Mouse (Mus musculus): Measurements from ENCODE around the gene Cdk5rap2. TPM values are rescaled to one million over a fixed set of nuclear protein-coding genes. Genes with fewer than 3 reads are reported as not detected.
A peak's percentile ranks its signal among the peaks of the same experiment; 100 is the strongest.

The Cdk5rap2 gene
- polyA plus RNA-seq, 1 experiment from 2014 or later: 23.3 TPM

DNA sequence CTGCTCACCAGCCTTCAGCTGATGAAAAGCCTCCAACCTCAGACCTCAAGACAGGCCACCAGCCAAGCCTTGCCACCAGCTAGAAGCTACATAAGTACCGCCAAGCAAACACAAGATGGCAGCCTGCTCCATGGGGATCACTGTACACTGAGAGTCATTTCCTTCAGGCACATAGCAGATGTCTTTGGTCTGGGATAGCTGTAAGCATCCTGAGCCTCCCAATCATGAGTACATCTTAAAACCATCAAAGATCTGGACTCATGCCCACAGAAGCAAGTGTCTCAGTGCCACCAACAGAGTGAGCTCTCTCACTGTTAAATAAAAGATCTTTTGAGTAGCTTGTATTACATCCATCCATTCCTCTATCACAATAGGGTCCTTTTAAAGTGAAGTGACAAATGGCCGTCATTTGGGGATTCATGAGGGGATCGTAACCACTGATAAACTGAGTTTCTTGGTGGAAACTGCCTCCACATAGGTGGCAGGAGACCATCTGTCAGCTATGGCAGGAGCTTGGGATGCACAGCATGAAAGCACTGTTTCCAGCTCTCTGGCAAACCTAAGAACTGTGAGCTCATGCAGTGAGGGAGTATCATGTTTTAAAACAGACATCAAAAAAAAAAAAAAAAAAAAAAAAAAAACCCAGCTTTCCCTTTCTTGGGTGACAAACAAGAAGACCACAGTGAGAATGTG is 150.4 kb downstream of the Cdk5rap2 start:
- DNase-seq (ENCODE audit: low spot score) (no peak), ATAC-seq (replicated peaks; ENCODE audit: insufficient number of reproducible peaks, low FRiP score, low TSS enrichment, low read depth) (0 out of 2 replicates have a peak, but pooled peaks have one; percentile 30)
- no peak overlapping the region for H3K27ac ChIP-seq (replicated peaks; ENCODE audit: low read depth, low read length)
- no peak overlapping the region for H3K9ac ChIP-seq (replicated peaks; ENCODE audit: low read length)
- no peaks in the 10 kb centered on the region for H3K9me3 ChIP-seq (replicated peaks; ENCODE audit: control insufficient read depth, low read length)
- H3K4me2 ChIP-seq (ENCODE audit: low read depth, low read length): no peak overlapping the region
- no peaks in the 10 kb centered on the region for H3K27me3 ChIP-seq (ENCODE audit: control insufficient read depth, insufficient read depth, low read length)
- 86% methylated on average over 3 of the region's 3 CpGs for WGBS
- no peaks in the 10 kb centered on the region; the same call in 1 of the 2 replicates for H3K36me3 ChIP-seq (replicated peaks; ENCODE audit: control insufficient read depth, insufficient read depth, low read depth, low read length)
- no peaks in the 10 kb centered on the region for H3K4me1 ChIP-seq (ENCODE audit: control insufficient read depth, insufficient read depth, low read length)
- no peak overlapping the region for H3K4me3 ChIP-seq (ENCODE audit: low read depth, low read length)

DNA sequence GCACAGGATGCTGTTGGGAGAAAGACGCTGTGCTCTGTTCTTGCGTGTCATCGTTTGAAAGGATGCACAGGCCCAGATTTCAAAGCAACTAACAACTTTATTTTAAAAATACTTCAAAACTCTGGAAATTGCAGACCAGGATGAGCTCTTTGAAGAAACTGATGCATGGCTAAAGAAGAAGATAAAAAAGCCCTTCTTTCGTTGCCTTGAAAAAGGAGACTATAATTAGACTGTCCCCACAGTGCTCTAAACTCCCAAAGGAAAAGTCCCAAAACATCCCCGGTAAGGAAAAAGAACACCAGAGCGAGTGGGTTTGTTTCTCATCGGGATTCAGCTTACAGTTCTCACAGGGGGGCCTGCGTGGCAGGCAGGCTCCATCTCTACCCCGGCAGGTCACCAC is 151.4 kb downstream of the Cdk5rap2 start:
- Histone ChIP-seq H3K36me3 (replicated peaks; ENCODE audit: control insufficient read depth, insufficient read depth, low read depth, low read length) (no peaks in the 10 kb centered on the region; the same call in 1 of the 2 replicates), H3K4me3 (ENCODE audit: low read depth, low read length) (no peak overlapping the region), H3K9ac (replicated peaks; ENCODE audit: low read length) (no peak overlapping the region), H3K27me3 (ENCODE audit: control insufficient read depth, insufficient read depth, low read length) (no peaks in the 10 kb centered on the region), H3K4me2 (ENCODE audit: low read depth, low read length) (no peak overlapping the region), H3K27ac (replicated peaks; ENCODE audit: low read depth, low read length) (no peak overlapping the region), H3K4me1 (ENCODE audit: control insufficient read depth, insufficient read depth, low read length) (no peaks in the 10 kb centered on the region), H3K9me3 (replicated peaks; ENCODE audit: control insufficient read depth, low read length) (no peaks in the 10 kb centered on the region)
- 65% methylated on average over 9 of the region's 9 CpGs for WGBS
- no peak for DNase-seq (ENCODE audit: low spot score)
- no peak for ATAC-seq (replicated peaks; ENCODE audit: insufficient number of reproducible peaks, low FRiP score, low TSS enrichment, low read depth)

DNA sequence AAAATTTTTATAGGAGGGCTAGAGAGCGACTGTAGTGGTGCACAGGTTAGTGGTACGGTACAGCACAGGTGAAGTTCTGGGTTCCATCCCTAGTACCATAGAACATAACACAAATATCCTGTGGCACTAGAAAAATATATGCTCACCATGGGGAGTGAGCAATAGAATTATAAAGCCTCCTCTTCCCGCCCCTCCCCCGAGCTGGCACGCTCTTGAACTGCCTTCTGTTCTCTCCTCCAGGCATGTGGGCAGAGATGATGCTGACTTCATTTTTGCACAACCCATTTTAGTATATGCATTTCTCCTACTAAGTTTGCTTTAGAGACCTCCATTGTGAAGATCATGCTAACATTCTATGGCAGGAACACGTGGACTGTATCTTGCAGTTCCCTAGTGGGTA is 152.0 kb downstream of the Cdk5rap2 start:
- H3K36me3 ChIP-seq (replicated peaks; ENCODE audit: control insufficient read depth, insufficient read depth, low read depth, low read length): no peaks in the 10 kb centered on the region; the same call in 1 of the 2 replicates
- ATAC-seq (replicated peaks; ENCODE audit: insufficient number of reproducible peaks, low FRiP score, low TSS enrichment, low read depth): no peak
- no peak for DNase-seq (ENCODE audit: low spot score)

DNA sequence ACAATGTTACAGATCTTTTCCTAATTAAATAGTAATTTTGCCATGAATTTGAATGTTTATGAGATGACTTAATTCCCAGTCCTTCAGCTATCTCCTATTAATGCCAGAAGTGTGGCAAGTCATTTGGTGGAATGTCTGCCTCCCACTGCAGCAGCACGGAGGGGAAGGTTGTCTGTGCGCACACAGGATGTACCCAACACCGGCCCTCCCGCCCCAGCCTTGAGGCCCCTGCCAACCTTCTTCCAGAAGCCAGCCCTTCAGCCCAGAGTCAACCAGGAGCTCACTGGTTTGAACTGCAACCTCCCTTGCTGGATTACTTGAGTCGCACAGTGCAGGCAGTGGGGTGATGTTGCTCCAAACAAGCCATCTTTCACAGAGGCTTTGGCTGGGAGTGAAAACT is 158.5 kb downstream of the Cdk5rap2 start:
- 88% methylated on average over 5 of the region's 5 CpGs for WGBS
- H3K4me3 ChIP-seq (ENCODE audit: low read depth, low read length): no peak overlapping the region
- no peak overlapping the region for H3K4me2 ChIP-seq (ENCODE audit: low read depth, low read length)
- H3K27me3 ChIP-seq (ENCODE audit: control insufficient read depth, insufficient read depth, low read length): no peaks in the 10 kb centered on the region
- no peaks in the 10 kb centered on the region for H3K9me3 ChIP-seq (replicated peaks; ENCODE audit: control insufficient read depth, low read length)
- H3K36me3 ChIP-seq (replicated peaks; ENCODE audit: control insufficient read depth, insufficient read depth, low read depth, low read length): no peaks in the 10 kb centered on the region; the same call in 1 of the 2 replicates
- no peak for ATAC-seq (replicated peaks; ENCODE audit: insufficient number of reproducible peaks, low FRiP score, low TSS enrichment, low read depth)
- DNase-seq (ENCODE audit: low spot score): no peak
- H3K4me1 ChIP-seq (ENCODE audit: control insufficient read depth, insufficient read depth, low read length): no peaks in the 10 kb centered on the region
- H3K27ac ChIP-seq (replicated peaks; ENCODE audit: low read depth, low read length): no peak overlapping the region
- no peak overlapping the region for H3K9ac ChIP-seq (replicated peaks; ENCODE audit: low read length)

More for the DNA sequence above, 152.0 kb downstream of the Cdk5rap2 start:
- no peaks in the 10 kb centered on the region for H3K4me1 ChIP-seq (ENCODE audit: control insufficient read depth, insufficient read depth, low read length)
- no peaks in the 10 kb centered on the region for H3K9me3 ChIP-seq (replicated peaks; ENCODE audit: control insufficient read depth, low read length)
- no peak overlapping the region for H3K9ac ChIP-seq (replicated peaks; ENCODE audit: low read length)
- 85% methylated on average over 6 of the region's 6 CpGs for WGBS
- H3K27ac ChIP-seq (replicated peaks; ENCODE audit: low read depth, low read length): no peak overlapping the region
- H3K4me3 ChIP-seq (ENCODE audit: low read depth, low read length): no peak overlapping the region
- no peaks in the 10 kb centered on the region for H3K27me3 ChIP-seq (ENCODE audit: control insufficient read depth, insufficient read depth, low read length)
- H3K4me2 ChIP-seq (ENCODE audit: low read depth, low read length): no peak overlapping the region

DNA sequence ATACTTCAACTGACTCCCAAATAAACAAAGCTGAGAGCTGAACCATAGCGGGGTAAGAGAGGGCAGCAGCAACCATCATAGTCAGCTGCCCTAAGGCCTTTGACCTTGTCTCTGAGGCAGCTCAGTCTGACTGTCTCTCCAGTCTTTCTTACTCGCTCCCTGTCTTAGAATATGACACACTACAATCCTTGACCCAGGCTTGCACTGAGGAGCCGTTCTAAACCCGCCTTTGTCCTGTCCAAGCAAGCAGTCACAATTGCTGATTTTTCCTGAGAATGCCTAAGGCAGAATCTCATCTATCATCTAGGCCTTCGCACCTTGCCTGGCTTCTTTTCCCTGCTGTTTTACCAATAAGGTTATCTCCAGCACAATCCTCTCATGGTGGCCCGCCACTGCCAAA is 164.5 kb downstream of the Cdk5rap2 start:
- Histone ChIP-seq H3K4me2 (ENCODE audit: low read depth, low read length) (no peak overlapping the region), H3K9ac (replicated peaks; ENCODE audit: low read length) (no peak overlapping the region), H3K4me1 (ENCODE audit: control insufficient read depth, insufficient read depth, low read length) (no peaks in the 10 kb centered on the region), H3K27ac (replicated peaks; ENCODE audit: low read depth, low read length) (no peak overlapping the region), H3K36me3 (replicated peaks; ENCODE audit: control insufficient read depth, insufficient read depth, low read depth, low read length) (no peaks in the 10 kb centered on the region; the same call in none of the 2 replicates), H3K4me3 (ENCODE audit: low read depth, low read length) (no peak overlapping the region), H3K9me3 (replicated peaks; ENCODE audit: control insufficient read depth, low read length) (no peaks in the 10 kb centered on the region), H3K27me3 (ENCODE audit: control insufficient read depth, insufficient read depth, low read length) (no peaks in the 10 kb centered on the region)
- DNase-seq (ENCODE audit: low spot score) (no peak), ATAC-seq (replicated peaks; ENCODE audit: insufficient number of reproducible peaks, low FRiP score, low TSS enrichment, low read depth) (no peak)
- WGBS: 66% methylated on average over 6 of the region's 6 CpGs

DNA sequence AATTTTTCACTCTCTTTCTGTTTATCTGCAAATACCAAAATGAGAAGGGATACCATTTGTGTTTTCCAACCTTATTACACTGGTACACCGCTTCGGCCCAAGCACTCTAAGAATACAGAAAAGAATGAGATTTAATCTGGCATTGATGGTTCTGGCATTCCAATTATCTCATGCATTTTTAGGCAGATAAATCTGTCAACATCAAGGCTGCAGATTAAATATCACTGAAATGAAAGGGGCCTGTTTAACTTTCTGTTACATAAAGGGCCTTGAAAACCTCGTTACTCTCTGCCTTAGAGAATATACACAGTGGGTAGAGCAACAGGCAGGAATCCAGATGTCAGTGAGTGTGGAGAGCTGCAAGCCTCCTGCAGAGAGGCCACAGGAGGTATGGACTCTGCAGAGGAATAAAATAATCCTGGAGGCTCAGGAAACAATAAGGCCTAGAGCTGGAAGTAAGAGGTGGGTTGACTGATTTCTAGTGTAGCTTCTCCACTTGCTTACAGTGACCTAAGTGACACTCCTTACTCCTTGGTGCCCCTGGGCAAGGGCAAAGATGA is 166.6 kb downstream of the Cdk5rap2 start:
- Histone ChIP-seq H3K4me2 (ENCODE audit: low read depth, low read length) (no peak overlapping the region), H3K27me3 (ENCODE audit: control insufficient read depth, insufficient read depth, low read length) (no peaks in the 10 kb centered on the region), H3K9me3 (replicated peaks; ENCODE audit: control insufficient read depth, low read length) (no peaks in the 10 kb centered on the region), H3K36me3 (replicated peaks; ENCODE audit: control insufficient read depth, insufficient read depth, low read depth, low read length) (no peaks in the 10 kb centered on the region; the same call in none of the 2 replicates), H3K4me3 (ENCODE audit: low read depth, low read length) (no peak overlapping the region), H3K27ac (replicated peaks; ENCODE audit: low read depth, low read length) (no peak overlapping the region), H3K4me1 (ENCODE audit: control insufficient read depth, insufficient read depth, low read length) (no peaks in the 10 kb centered on the region), H3K9ac (replicated peaks; ENCODE audit: low read length) (no peak overlapping the region)
- DNase-seq (ENCODE audit: low spot score): no peak
- 70% methylated on average over 3 of the region's 3 CpGs for WGBS
- ATAC-seq (replicated peaks; ENCODE audit: insufficient number of reproducible peaks, low FRiP score, low TSS enrichment, low read depth): no peak

DNA sequence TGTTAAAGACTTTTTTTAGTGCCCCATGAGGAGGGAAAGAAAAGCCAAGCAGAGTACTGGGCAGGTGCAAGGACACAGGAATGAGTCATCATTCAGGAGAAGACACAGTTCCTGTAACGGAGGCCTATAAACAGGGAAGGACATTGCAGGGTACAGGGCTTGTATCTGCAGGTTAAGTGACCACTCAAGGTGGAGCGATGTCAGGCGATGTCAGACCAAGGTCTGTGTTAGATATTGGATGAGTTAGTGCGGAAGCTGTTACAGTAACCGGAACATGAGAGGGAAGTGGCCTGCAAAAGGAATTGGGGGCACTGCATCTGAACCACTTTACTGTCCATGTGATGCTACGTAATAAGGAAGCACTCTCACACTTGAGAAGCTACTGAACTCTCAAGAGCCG is 170.5 kb downstream of the Cdk5rap2 start:
- Histone ChIP-seq H3K27me3 (ENCODE audit: control insufficient read depth, insufficient read depth, low read length) (no peaks in the 10 kb centered on the region), H3K4me1 (ENCODE audit: control insufficient read depth, insufficient read depth, low read length) (no peaks in the 10 kb centered on the region), H3K4me2 (ENCODE audit: low read depth, low read length) (no peak overlapping the region), H3K4me3 (ENCODE audit: low read depth, low read length) (no peak overlapping the region), H3K36me3 (replicated peaks; ENCODE audit: control insufficient read depth, insufficient read depth, low read depth, low read length) (peaks cover 3% of the 10 kb centered on the region), H3K27ac (replicated peaks; ENCODE audit: low read depth, low read length) (no peak overlapping the region), H3K9me3 (replicated peaks; ENCODE audit: control insufficient read depth, low read length) (no peaks in the 10 kb centered on the region), H3K9ac (replicated peaks; ENCODE audit: low read length) (no peak overlapping the region)
- DNase-seq (ENCODE audit: low spot score) (no peak), ATAC-seq (replicated peaks; ENCODE audit: insufficient number of reproducible peaks, low FRiP score, low TSS enrichment, low read depth) (no peak)
- 97% methylated on average over 7 of the region's 7 CpGs for WGBS

DNA sequence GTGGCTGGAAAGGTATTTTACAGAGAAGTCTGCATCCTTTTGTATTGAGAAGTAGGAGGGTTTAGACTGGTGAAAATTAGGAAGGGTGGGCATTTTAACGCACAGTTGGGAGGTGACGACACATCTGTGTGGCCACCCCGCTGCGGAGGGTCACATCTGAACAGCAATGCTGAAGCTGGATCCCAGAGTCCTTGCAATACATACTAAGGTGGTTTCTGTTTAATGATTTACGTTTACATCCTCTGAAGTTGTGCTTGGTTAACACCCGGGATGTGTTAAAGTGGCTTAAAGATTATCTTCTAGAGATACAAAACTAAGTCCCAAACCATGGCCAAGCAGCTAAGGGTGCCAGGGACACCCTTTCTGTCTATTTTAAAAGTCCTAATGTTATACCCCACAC is 171.4 kb downstream of the Cdk5rap2 start:
- WGBS: 95% methylated on average over 6 of the region's 6 CpGs

More for the DNA sequence above, 171.4 kb downstream of the Cdk5rap2 start:
- Histone ChIP-seq H3K4me3 (ENCODE audit: low read depth, low read length) (no peak overlapping the region), H3K27ac (replicated peaks; ENCODE audit: low read depth, low read length) (no peak overlapping the region), H3K4me2 (ENCODE audit: low read depth, low read length) (no peak overlapping the region), H3K27me3 (ENCODE audit: control insufficient read depth, insufficient read depth, low read length) (no peaks in the 10 kb centered on the region), H3K4me1 (ENCODE audit: control insufficient read depth, insufficient read depth, low read length) (no peaks in the 10 kb centered on the region), H3K9me3 (replicated peaks; ENCODE audit: control insufficient read depth, low read length) (no peaks in the 10 kb centered on the region), H3K9ac (replicated peaks; ENCODE audit: low read length) (no peak overlapping the region), H3K36me3 (replicated peaks; ENCODE audit: control insufficient read depth, insufficient read depth, low read depth, low read length) (peaks cover 3% of the 10 kb centered on the region)
- DNase-seq (ENCODE audit: low spot score) (no peak), ATAC-seq (replicated peaks; ENCODE audit: insufficient number of reproducible peaks, low FRiP score, low TSS enrichment, low read depth) (no peak)
